Comparison of ENCODE assay signal across 12 mouse cellular contexts in genomic region chr19:58968731-58969506, GRCm38 (mm10). TPM values are rescaled to one million over a fixed set of nuclear protein-coding genes. Genes with fewer than 3 reads are reported as not detected.
DNase-seq lines count a peak whose midpoint lies in the region; ATAC-seq and TF ChIP-seq lines count a peak whose summit lies in the region.
"Had no signal": no experiment of that assay in that cellular context is flagged by ENCODE, and none has a peak within 500 bp of the region (broad histone marks: within the 10 kb centered on the region; RNA-seq: fewer than 3 reads in every experiment).

No protein-coding gene starts in this region.

- no peaks in the 10 kb centered on the region for H3K9me3 ChIP-seq in stomach, embryonic 14.5 days (ENCODE audit: control insufficient read depth, low read depth, low read length)
- H3K9me3 ChIP-seq in stomach, postnatal 0 days (ENCODE audit: control insufficient read depth, low read length) = no peaks in the 10 kb centered on the region
- no peaks in the 10 kb centered on the region for H3K9me3 ChIP-seq in hindbrain, embryonic 12.5 days (replicated peaks)

- DNase-seq in cerebellum, adult 11-12 months = peak; percentile 37
- DNase-seq in cerebellum, postnatal 4 days (ENCODE audit: low spot score in 2 of 2) = no peak
- DNase-seq in stomach, postnatal 0 days (ENCODE audit: low spot score) = no peak
- no peak for DNase-seq in adrenal gland, adult 18-20 months (ENCODE audit: low spot score in 2 of 2)
- DNase-seq in urinary bladder, postnatal 10 days (ENCODE audit: low spot score) = no peak
- no peak for DNase-seq in frontal cortex, postnatal 25 days (ENCODE audit: low spot score in 2 of 2)
- DNase-seq: heart, postnatal 14 days; liver; lung, postnatal 4 days had no signal

- WGBS in stomach, embryonic 14.5 days = 17% methylated on average over 15 of the region's 15 CpGs
- WGBS in stomach, postnatal 0 days = 18% methylated on average over 15 of the region's 15 CpGs
- 28% methylated on average over 15 of the region's 15 CpGs for WGBS in hindbrain, embryonic 12.5 days

- no peak overlapping the region for H3K4me3 ChIP-seq in stomach, embryonic 14.5 days (ENCODE audit: low read depth, low read length)
- H3K4me3 ChIP-seq in stomach, postnatal 0 days (ENCODE audit: low read depth, low read length) = no peak overlapping the region
- H3K4me3 ChIP-seq in hindbrain, embryonic 12.5 days = no peak overlapping the region

- TF ChIP-seq CTCF in stomach, postnatal 0 days (IDR thresholded peaks at IDR 0.05; ENCODE audit: low read depth) = no peak

- H3K36me3 ChIP-seq in stomach, embryonic 14.5 days (ENCODE audit: control insufficient read depth, insufficient read depth, low read length) = no peaks in the 10 kb centered on the region
- no peaks in the 10 kb centered on the region for H3K36me3 ChIP-seq in stomach, postnatal 0 days (ENCODE audit: control insufficient read depth, insufficient read depth, low read length)
- no peaks in the 10 kb centered on the region for H3K36me3 ChIP-seq in hindbrain, embryonic 12.5 days

- no peak for ATAC-seq in stomach, embryonic 14.5 days (ENCODE audit: insufficient number of reproducible peaks, insufficient read depth, low FRiP score, low read depth)
- no peak for ATAC-seq in stomach, postnatal 0 days (ENCODE audit: low FRiP score, low TSS enrichment)
- ATAC-seq in hindbrain, embryonic 12.5 days (ENCODE audit: low FRiP score) = peak; percentile 40; the same call in 1 of the 2 replicates
- ATAC-seq: Patski had no signal

- H3K4me2 ChIP-seq in stomach, embryonic 14.5 days (replicated peaks; ENCODE audit: low read depth, low read length) = peak overlapping the region; percentile 16
- H3K4me2 ChIP-seq in stomach, postnatal 0 days (replicated peaks; ENCODE audit: low read depth) = no peak overlapping the region
- peak overlapping the region; percentile 22; the same call in 1 of the 2 replicates for H3K4me2 ChIP-seq in hindbrain, embryonic 12.5 days (replicated peaks)

- no peak for TF ChIP-seq EP300 in stomach, postnatal 0 days (optimal IDR thresholded peaks at IDR 0.05)

- H3K9ac ChIP-seq in stomach, embryonic 14.5 days (replicated peaks; ENCODE audit: low read depth, low read length) = no peak overlapping the region
- H3K9ac ChIP-seq in stomach, postnatal 0 days (ENCODE audit: low read length) = no peak overlapping the region
- H3K9ac ChIP-seq in hindbrain, embryonic 12.5 days = no peak overlapping the region

- H3K27ac ChIP-seq in stomach, embryonic 14.5 days (ENCODE audit: low read length) = peak overlapping the region; percentile 10; the same call in 1 of the 2 replicates
- no peak overlapping the region for H3K27ac ChIP-seq in stomach, postnatal 0 days (replicated peaks)
- no peak overlapping the region for H3K27ac ChIP-seq in hindbrain, embryonic 12.5 days

- H3K27me3 ChIP-seq in stomach, embryonic 14.5 days (ENCODE audit: control insufficient read depth, insufficient read depth, low read length) = no peaks in the 10 kb centered on the region
- H3K27me3 ChIP-seq in stomach, postnatal 0 days (ENCODE audit: control insufficient read depth, insufficient read depth, low read length) = no peaks in the 10 kb centered on the region
- H3K27me3 ChIP-seq in hindbrain, embryonic 12.5 days = peaks cover 74% of the 10 kb centered on the region
- H3K27me3 ChIP-seq: Patski had no signal

- H3K4me1 ChIP-seq in stomach, embryonic 14.5 days (ENCODE audit: control insufficient read depth, insufficient read depth, low read length) = peaks cover 11% of the 10 kb centered on the region; the same call in 1 of the 2 replicates
- H3K4me1 ChIP-seq in stomach, postnatal 0 days (replicated peaks; ENCODE audit: control insufficient read depth, insufficient read depth) = no peaks in the 10 kb centered on the region
- H3K4me1 ChIP-seq in hindbrain, embryonic 12.5 days = peaks cover 9% of the 10 kb centered on the region

RNA-seq across cellular contexts. Expression of gene Hspa12a, which starts 25.5 kb away (rescaled TPM):
- polyA plus RNA-seq in stomach, embryonic 14.5 days (2014; fragmentation: Nextera tagmentation; extraction: Ambion mirVana) = 4.9 and 5.0 TPM in 2 replicates
- 1.7 and 2.5 TPM in 2 replicates for polyA plus RNA-seq in stomach, postnatal 0 days (2015; fragmentation: Nextera tagmentation; extraction: Ambion mirVana)
- 42.9 and 44.2 TPM in 2 replicates for polyA plus RNA-seq in hindbrain, embryonic 12.5 days (2016; fragmentation: Nextera tagmentation; extraction: Ambion mirVana)
- 100 to 1,000 TPM in 1 of 2 experiments, 10 to 100 TPM in 1; 60.3 to 148 TPM for total RNA-seq in adrenal gland, adult 18-20 months (2021)

RNA-seq across cellular contexts. Expression of gene Eno4, which starts 25.7 kb away (rescaled TPM):
- 0.32 and 0.38 TPM in 2 replicates for polyA plus RNA-seq in stomach, embryonic 14.5 days (2014; fragmentation: Nextera tagmentation; extraction: Ambion mirVana)
- polyA plus RNA-seq in stomach, postnatal 0 days (2015; fragmentation: Nextera tagmentation; extraction: Ambion mirVana) = 0.06 and 0.13 TPM in 2 replicates
- polyA plus RNA-seq in hindbrain, embryonic 12.5 days (2016; fragmentation: Nextera tagmentation; extraction: Ambion mirVana) = 1.3 and 1.6 TPM in 2 replicates
- total RNA-seq in adrenal gland, adult 18-20 months (2021) = under 1 TPM; 0.30 to 0.42 TPM
- total RNA-seq: heart, postnatal 14 days had no signal
